Mouse (Mus musculus): ENCODE measurements around the gene Exoc2. TPM values are rescaled to one million over a fixed set of nuclear protein-coding genes. Genes with fewer than 3 reads are reported as not detected.

Exoc2 gene
- total RNA-seq (2012; rRNA removed), result 22.4 and 22.8 TPM in 2 replicates

DNA sequence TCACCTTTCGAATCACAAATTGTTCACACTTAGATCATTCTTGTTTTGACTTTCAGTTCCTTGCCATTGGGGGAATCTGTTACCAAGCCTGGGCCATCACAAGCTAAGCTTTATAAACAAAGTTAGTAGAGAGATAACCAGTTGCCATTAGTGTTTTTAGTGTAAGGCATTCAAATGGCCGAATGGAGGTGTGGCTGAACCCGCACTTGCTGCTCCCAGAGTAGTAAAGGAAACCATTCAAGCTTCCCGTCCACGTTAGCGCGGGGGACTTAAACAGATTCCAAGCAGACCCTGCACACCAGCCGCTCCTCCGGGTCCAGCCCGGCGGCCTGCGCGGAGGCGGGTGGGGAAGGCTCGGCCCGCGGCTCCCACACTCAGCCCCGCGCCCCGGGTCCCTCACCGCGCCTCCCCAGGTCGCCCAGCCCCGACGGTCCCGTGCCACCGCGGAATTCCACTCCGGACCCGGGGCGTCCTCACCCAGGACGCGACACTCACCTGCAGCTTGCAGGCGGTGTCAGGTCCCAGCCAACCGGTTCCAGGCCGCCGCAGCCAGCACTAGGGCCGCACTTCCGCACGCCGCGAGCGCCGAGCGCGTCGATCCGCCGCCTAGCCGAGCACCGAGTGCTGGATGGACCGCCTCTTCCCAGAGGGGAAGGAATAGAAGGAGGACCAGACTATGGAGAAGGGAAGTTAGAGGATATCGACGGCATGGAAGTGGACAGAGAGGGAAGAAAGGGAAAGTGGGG, at the start of gene Exoc2, which contains the start of gene Gm5447:
Gene Exoc2, minus strand, starts transcription at position 593 of the 746 bp plus-strand sequence.
Gene Gm5447, plus strand, starts transcription at position 704 of the 746 bp plus-strand sequence.
- Histone ChIP-seq H3K27ac (ENCODE audit: insufficient read depth, low read depth, low read length, poor library complexity, severe bottlenecking) (peak within 1 kb of the TSS; percentile 43; the same call in 1 of the 2 replicates), H3K4me3 (ENCODE audit: insufficient read depth in 1 of 2, low read depth in 1 of 2, low read length in 2 of 2, poor library complexity in 1 of 2, severe bottlenecking in 1 of 2) (peak within 1 kb of the TSS; percentile 81 to 89), H3K4me1 (ENCODE audit: control insufficient read depth in 2 of 2, insufficient read depth in 2 of 2, low read length in 2 of 2, poor library complexity in 1 of 2) (peaks cover 0 to 2% of the 10 kb centered on the region in 2 experiments; a peak in 1 of 4 replicates), H3K9me3 (ENCODE audit: control insufficient read depth, insufficient read depth, low read depth, low read length) (no peaks in the 10 kb centered on the region), H3K9ac (ENCODE audit: insufficient read depth, low read depth, low read length, poor library complexity, severe bottlenecking) (peak within 1 kb of the TSS; percentile 79), H3K36me3 (ENCODE audit: control insufficient read depth, insufficient read depth, low read length, poor library complexity, severe bottlenecking) (no peaks in the 10 kb centered on the region)
- TF ChIP-seq ZC3H11A (IDR thresholded peaks at IDR 0.05; ENCODE audit: borderline replicate concordance, low read depth, low read length), result no peak
- no peak for TF ChIP-seq MAFK (IDR thresholded peaks at IDR 0.05; ENCODE audit: insufficient read depth, low read depth, low read length)
- TF ChIP-seq HCFC1 (IDR thresholded peaks at IDR 0.05; ENCODE audit: borderline replicate concordance, insufficient read depth, low read length), result peak; percentile 86
- DNase-seq (ENCODE audit: low read depth, low spot score), result peak; percentile 72
- in situ Hi-C loops (cut with MboI; ENCODE audit: low sequenced_read_pairs in 2 of 2, unreplicated experiment in 2 of 2), result no loop called here

DNA sequence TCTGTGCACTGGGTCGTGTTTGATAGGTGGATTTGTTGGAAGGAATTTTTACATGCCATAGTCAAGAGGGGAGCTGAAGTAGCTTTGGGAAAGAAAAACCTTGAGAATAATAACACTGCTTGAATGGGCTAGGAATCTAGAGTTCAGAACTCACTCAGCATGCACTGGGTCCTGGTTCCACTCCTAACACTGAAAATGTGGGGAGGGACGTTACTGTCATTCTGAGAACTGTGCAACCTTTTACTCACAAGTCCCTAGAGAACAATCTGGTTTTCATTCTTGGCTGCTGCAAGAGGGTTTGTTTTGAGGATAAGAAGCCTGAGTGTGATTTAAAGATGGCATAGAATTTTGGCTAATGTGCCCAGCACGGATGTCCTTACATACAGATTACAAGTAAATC, 49.8 kb upstream of the Exoc2 start:
- no peaks in the 10 kb centered on the region for H3K9me3 ChIP-seq (ENCODE audit: control insufficient read depth, insufficient read depth, low read depth, low read length)
- H3K9ac ChIP-seq (ENCODE audit: insufficient read depth, low read depth, low read length, poor library complexity, severe bottlenecking), result no peak overlapping the region
- H3K36me3 ChIP-seq (ENCODE audit: control insufficient read depth, insufficient read depth, low read length, poor library complexity, severe bottlenecking), result no peaks in the 10 kb centered on the region
- DNase-seq (ENCODE audit: low read depth, low spot score), result no peak
- in situ Hi-C loops (cut with MboI; ENCODE audit: low sequenced_read_pairs in 2 of 2, unreplicated experiment in 2 of 2), result no loop called here
- no peaks in the 10 kb centered on the region for H3K4me1 ChIP-seq (ENCODE audit: control insufficient read depth in 2 of 2, insufficient read depth in 2 of 2, low read length in 2 of 2, poor library complexity in 1 of 2)
- H3K4me3 ChIP-seq (ENCODE audit: insufficient read depth in 1 of 2, low read depth in 1 of 2, low read length in 2 of 2, poor library complexity in 1 of 2, severe bottlenecking in 1 of 2), result no peak overlapping the region
- no peak for TF ChIP-seq ZNF384 (IDR thresholded peaks at IDR 0.05; ENCODE audit: low read depth, low read length)
- TF ChIP-seq ZC3H11A (IDR thresholded peaks at IDR 0.05; ENCODE audit: borderline replicate concordance, low read depth, low read length), result no peak
- TF ChIP-seq MAFK (IDR thresholded peaks at IDR 0.05; ENCODE audit: insufficient read depth, low read depth, low read length), result no peak
- TF ChIP-seq CHD2 (IDR thresholded peaks at IDR 0.05; ENCODE audit: low read depth, low read length), result no peak
- no peak for TF ChIP-seq HCFC1 (IDR thresholded peaks at IDR 0.05; ENCODE audit: borderline replicate concordance, insufficient read depth, low read length)
- H3K27ac ChIP-seq (ENCODE audit: insufficient read depth, low read depth, low read length, poor library complexity, severe bottlenecking), result no peak overlapping the region

DNA sequence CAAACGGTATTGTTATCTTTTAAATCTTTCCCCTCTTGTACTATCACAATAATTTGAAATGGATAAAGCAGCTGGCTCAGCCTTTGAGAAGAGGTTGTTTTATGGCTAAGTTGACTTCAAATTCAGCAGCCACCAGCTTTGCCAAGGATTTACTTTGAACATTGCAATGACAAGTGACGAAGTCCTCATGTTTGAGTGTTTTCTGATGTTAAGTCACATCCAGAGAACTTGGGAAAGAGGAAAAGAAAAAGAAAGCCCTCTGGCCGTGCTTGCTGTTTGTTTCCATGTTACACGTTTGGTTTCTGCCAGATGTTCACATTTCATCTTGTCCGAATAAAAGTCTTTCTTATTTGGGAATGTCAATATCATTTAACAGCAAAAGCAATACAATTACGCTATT, 48.0 kb upstream of the Exoc2 start:
- H3K9ac ChIP-seq (ENCODE audit: insufficient read depth, low read depth, low read length, poor library complexity, severe bottlenecking), result no peak overlapping the region
- in situ Hi-C loops (cut with MboI; ENCODE audit: low sequenced_read_pairs in 2 of 2, unreplicated experiment in 2 of 2), result no loop called here
- DNase-seq (ENCODE audit: low read depth, low spot score), result no peak
- no peaks in the 10 kb centered on the region for H3K36me3 ChIP-seq (ENCODE audit: control insufficient read depth, insufficient read depth, low read length, poor library complexity, severe bottlenecking)
- H3K4me3 ChIP-seq (ENCODE audit: insufficient read depth in 1 of 2, low read depth in 1 of 2, low read length in 2 of 2, poor library complexity in 1 of 2, severe bottlenecking in 1 of 2), result no peak overlapping the region
- no peaks in the 10 kb centered on the region for H3K4me1 ChIP-seq (ENCODE audit: control insufficient read depth in 2 of 2, insufficient read depth in 2 of 2, low read length in 2 of 2, poor library complexity in 1 of 2)
- no peak for TF ChIP-seq CHD2 (IDR thresholded peaks at IDR 0.05; ENCODE audit: low read depth, low read length)
- no peak for TF ChIP-seq ZNF384 (IDR thresholded peaks at IDR 0.05; ENCODE audit: low read depth, low read length)
- no peak for TF ChIP-seq MAFK (IDR thresholded peaks at IDR 0.05; ENCODE audit: insufficient read depth, low read depth, low read length)
- no peak for TF ChIP-seq HCFC1 (IDR thresholded peaks at IDR 0.05; ENCODE audit: borderline replicate concordance, insufficient read depth, low read length)
- no peak for TF ChIP-seq ZC3H11A (IDR thresholded peaks at IDR 0.05; ENCODE audit: borderline replicate concordance, low read depth, low read length)
- H3K9me3 ChIP-seq (ENCODE audit: control insufficient read depth, insufficient read depth, low read depth, low read length), result no peaks in the 10 kb centered on the region
- no peak overlapping the region for H3K27ac ChIP-seq (ENCODE audit: insufficient read depth, low read depth, low read length, poor library complexity, severe bottlenecking)

DNA sequence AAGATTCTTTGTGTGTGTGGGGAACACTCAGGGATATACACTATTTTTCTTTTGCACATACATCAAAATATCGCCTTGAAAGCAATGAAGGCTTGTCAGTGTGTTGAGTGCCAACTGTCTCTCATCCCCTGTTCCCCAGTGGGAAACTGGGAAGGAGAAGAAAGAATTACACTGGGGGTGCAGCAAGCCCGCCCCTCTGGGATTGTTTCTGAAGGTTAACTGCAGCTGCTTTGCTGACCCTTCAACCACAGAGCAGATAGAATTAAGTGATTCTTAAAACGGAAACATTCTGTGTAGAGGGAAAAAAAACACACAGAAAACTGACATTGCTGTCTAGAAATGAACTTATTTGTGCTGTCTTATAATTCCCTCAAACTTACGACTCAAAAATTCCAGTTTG, 47.6 kb upstream of the Exoc2 start:
- TF ChIP-seq MAFK (IDR thresholded peaks at IDR 0.05; ENCODE audit: insufficient read depth, low read depth, low read length) (no peak), HCFC1 (IDR thresholded peaks at IDR 0.05; ENCODE audit: borderline replicate concordance, insufficient read depth, low read length) (no peak), ZC3H11A (IDR thresholded peaks at IDR 0.05; ENCODE audit: borderline replicate concordance, low read depth, low read length) (no peak), CHD2 (IDR thresholded peaks at IDR 0.05; ENCODE audit: low read depth, low read length) (no peak), ZNF384 (IDR thresholded peaks at IDR 0.05; ENCODE audit: low read depth, low read length) (no peak)
- no peaks in the 10 kb centered on the region for H3K4me1 ChIP-seq (ENCODE audit: control insufficient read depth in 2 of 2, insufficient read depth in 2 of 2, low read length in 2 of 2, poor library complexity in 1 of 2)
- DNase-seq (ENCODE audit: low read depth, low spot score), result no peak

More for the DNA sequence above, 47.6 kb upstream of the Exoc2 start:
- H3K27ac ChIP-seq (ENCODE audit: insufficient read depth, low read depth, low read length, poor library complexity, severe bottlenecking), result no peak overlapping the region
- in situ Hi-C loops (cut with MboI; ENCODE audit: low sequenced_read_pairs in 2 of 2, unreplicated experiment in 2 of 2), result no loop called here
- no peaks in the 10 kb centered on the region for H3K36me3 ChIP-seq (ENCODE audit: control insufficient read depth, insufficient read depth, low read length, poor library complexity, severe bottlenecking)
- no peak overlapping the region for H3K9ac ChIP-seq (ENCODE audit: insufficient read depth, low read depth, low read length, poor library complexity, severe bottlenecking)
- no peaks in the 10 kb centered on the region for H3K9me3 ChIP-seq (ENCODE audit: control insufficient read depth, insufficient read depth, low read depth, low read length)
- H3K4me3 ChIP-seq (ENCODE audit: insufficient read depth in 1 of 2, low read depth in 1 of 2, low read length in 2 of 2, poor library complexity in 1 of 2, severe bottlenecking in 1 of 2), result no peak overlapping the region

All from ES-E14 (cell line).